Mouse (Mus musculus) limb, embryonic 15.5 days (tissue): ENCODE measurements around the gene Pold2. TPM values are rescaled to one million over a fixed set of nuclear protein-coding genes. Genes with fewer than 3 reads are reported as not detected.

Source experiments
- ATAC-seq: fragments of 200-750 bp; cut with Nextera tagmentation; 2 replicates; pipeline ENCODE4 v1.8.0; 2017; ENCODE audit warnings: low read depth, moderate TSS enrichment; ENCODE audit not compliant: insufficient number of reproducible peaks, low FRiP score, low TSS enrichment
- H3K27ac ChIP-seq: fragments of 300-500 bp; sonication (generic); 2 replicates; pipeline ENCODE4 v1.5.1; 2015; ENCODE audit warnings: moderate library complexity, mild to moderate bottlenecking, inconsistent platforms
- H3K27me3 ChIP-seq: fragments of 300-500 bp; sonication (generic); 2 replicates; pipeline ENCODE4 v1.6.1; 2015; ENCODE audit warnings: inconsistent platforms
- H3K36me3 ChIP-seq: fragments of 300-500 bp; sonication (generic); 2 replicates; pipeline ENCODE4 v1.6.1; 2015; ENCODE audit warnings: inconsistent platforms
- H3K4me1 ChIP-seq: fragments of 300-500 bp; sonication (generic); 2 replicates; pipeline ENCODE4 v1.6.1; 2015; ENCODE audit warnings: inconsistent platforms
- H3K4me2 ChIP-seq: fragments of 300-500 bp; sonication (generic); 2 replicates; pipeline ENCODE4 v1.6.1; 2015; ENCODE audit warnings: mild to moderate bottlenecking, inconsistent platforms
- H3K4me3 ChIP-seq: fragments of 300-500 bp; sonication (generic); 2 replicates; pipeline ENCODE4 v1.5.1; 2015; ENCODE audit warnings: mild to moderate bottlenecking, inconsistent platforms
- H3K9ac ChIP-seq: fragments of 300-500 bp; sonication (generic); 2 replicates; pipeline ENCODE4 v1.6.1; 2015; ENCODE audit warnings: inconsistent platforms
- H3K9me3 ChIP-seq: fragments of 300-500 bp; sonication (generic); 2 replicates; pipeline ENCODE4 v1.6.1; 2016; ENCODE audit warnings: inconsistent platforms
- WGBS: fragments of 180-500 bp; shearing (Covaris S2); methylation state at CpG from one replicate; pipeline ENCODE4 v1.1.7; 2015; 5-methylcytosine and 5-hydroxymethylcytosine counted together
- polyA plus RNA-seq: library from polyadenylated mRNA; unstranded; fragments of >200 nt; fragmentation: Nextera tagmentation; extraction: Ambion mirVana; gene quantifications from 2 replicates; pipeline ENCODE4 v1.2.1, GENCODE M21; 2015

The Pold2 gene
- polyA plus RNA-seq, 1 experiment from 2014 or later = 118 TPM

- ATAC-seq = no peak
- Histone ChIP-seq H3K9me3 (no peaks in the 10 kb centered on the region), H3K27ac (no peak overlapping the region), H3K4me2 (no peak overlapping the region), H3K36me3 (peaks cover 92% of the 10 kb centered on the region), H3K9ac (no peak overlapping the region), H3K27me3 (no peaks in the 10 kb centered on the region), H3K4me3 (no peak overlapping the region), H3K4me1 (no peaks in the 10 kb centered on the region; the same call in 1 of the 2 replicates)
- WGBS = 87% methylated on average over 16 of the region's 16 CpGs
Measured at GRCm38 (mm10) chr11:5870069-5870468, 8.0 kb downstream of the Pold2 start.

GRCm38 (mm10) chr11:5869331-5869730, 8.8 kb downstream of the Pold2 start:
- H3K4me1 ChIP-seq = no peaks in the 10 kb centered on the region; the same call in 1 of the 2 replicates
- H3K36me3 ChIP-seq = peaks cover 92% of the 10 kb centered on the region
- no peaks in the 10 kb centered on the region for H3K27me3 ChIP-seq
- H3K9ac ChIP-seq = no peak overlapping the region
- H3K4me2 ChIP-seq = no peak overlapping the region
- H3K27ac ChIP-seq = no peak overlapping the region
- H3K9me3 ChIP-seq = no peaks in the 10 kb centered on the region
- no peak overlapping the region for H3K4me3 ChIP-seq
- WGBS = 89% methylated on average over 16 of the region's 16 CpGs
- no peak for ATAC-seq

GRCm38 (mm10) chr11:5868324-5868723, 9.8 kb downstream of the Pold2 start:
- H3K4me1 ChIP-seq = no peaks in the 10 kb centered on the region; the same call in 1 of the 2 replicates
- H3K4me2 ChIP-seq = no peak overlapping the region
- no peaks in the 10 kb centered on the region for H3K9me3 ChIP-seq
- H3K9ac ChIP-seq = no peak overlapping the region
- 92% methylated on average over 12 of the region's 12 CpGs for WGBS
- H3K36me3 ChIP-seq = peaks cover 85% of the 10 kb centered on the region
- no peak overlapping the region for H3K4me3 ChIP-seq
- no peak overlapping the region for H3K27ac ChIP-seq
- H3K27me3 ChIP-seq = no peaks in the 10 kb centered on the region
- no peak for ATAC-seq

GRCm38 (mm10) chr11:5867196-5867595, 10.9 kb downstream of the Pold2 start:
- Histone ChIP-seq H3K36me3 (peaks cover 74% of the 10 kb centered on the region), H3K9me3 (no peaks in the 10 kb centered on the region), H3K27me3 (no peaks in the 10 kb centered on the region), H3K27ac (no peak overlapping the region), H3K4me2 (no peak overlapping the region), H3K4me3 (no peak overlapping the region), H3K4me1 (peaks cover 9% of the 10 kb centered on the region), H3K9ac (no peak overlapping the region)
- 63% methylated on average over 2 of the region's 2 CpGs for WGBS
- no peak for ATAC-seq

GRCm38 (mm10) chr11:5862394-5863105, 15.5 kb downstream of the Pold2 start:
- Histone ChIP-seq H3K9me3 (no peaks in the 10 kb centered on the region), H3K4me1 (peaks cover 28% of the 10 kb centered on the region)

GRCm38 (mm10) chr11:5861678-5862393, 16.3 kb downstream of the Pold2 start, which contains the start of gene Aebp1:
TSS of gene Aebp1 (plus strand) at chr11:5861947.
- 2% methylated on average over 49 of the region's 59 CpGs for WGBS
- no peaks in the 10 kb centered on the region for H3K9me3 ChIP-seq
- H3K9ac ChIP-seq = peak within 1 kb of the TSS; percentile 51
- H3K4me1 ChIP-seq = peaks cover 29% of the 10 kb centered on the region
- peak within 1 kb of the TSS; percentile 55 for H3K4me3 ChIP-seq
- H3K27me3 ChIP-seq = 0 out of 2 replicates have a peak, but pooled peaks cover 7% of the 10 kb centered on the region
- peak within 1 kb of the TSS; percentile 85 for H3K4me2 ChIP-seq
- ATAC-seq = peak; percentile 67; the same call in 1 of the 2 replicates
- H3K27ac ChIP-seq = peak within 1 kb of the TSS; percentile 58
- H3K36me3 ChIP-seq = peaks cover 23% of the 10 kb centered on the region

More at GRCm38 (mm10) chr11:5862394-5863105, 15.5 kb downstream of the Pold2 start:
- WGBS = 14% methylated on average over 15 of the region's 15 CpGs
- peaks cover 29% of the 10 kb centered on the region for H3K36me3 ChIP-seq
- H3K4me2 ChIP-seq = peak overlapping the region; percentile 85
- 0 out of 2 replicates have a peak, but pooled peaks cover 7% of the 10 kb centered on the region for H3K27me3 ChIP-seq
- peak overlapping the region; percentile 51 for H3K9ac ChIP-seq
- H3K27ac ChIP-seq = 0 out of 2 replicates have a peak overlapping the region, but pooled peaks have one; percentile 58
- peak overlapping the region; percentile 55 for H3K4me3 ChIP-seq
- no peak for ATAC-seq

- no peak overlapping the region for H3K4me3 ChIP-seq
- no peaks in the 10 kb centered on the region for H3K9me3 ChIP-seq
- H3K9ac ChIP-seq = no peak overlapping the region
- H3K4me1 ChIP-seq = peaks cover 40% of the 10 kb centered on the region
- no peak for ATAC-seq
- 0 out of 2 replicates have a peak, but pooled peaks cover 7% of the 10 kb centered on the region for H3K27me3 ChIP-seq
- H3K4me2 ChIP-seq = no peak overlapping the region
- H3K36me3 ChIP-seq = peaks cover 16% of the 10 kb centered on the region
- no peak overlapping the region for H3K27ac ChIP-seq
- WGBS = 59% methylated on average over 6 of the region's 6 CpGs
Measured at GRCm38 (mm10) chr11:5860639-5861038, 17.5 kb downstream of the Pold2 start.

GRCm38 (mm10) chr11:5859883-5860550, 18.1 kb downstream of the Pold2 start:
- Histone ChIP-seq H3K4me2 (no peak overlapping the region), H3K9me3 (no peaks in the 10 kb centered on the region), H3K36me3 (peaks cover 10% of the 10 kb centered on the region), H3K4me1 (peaks cover 41% of the 10 kb centered on the region), H3K9ac (no peak overlapping the region), H3K4me3 (no peak overlapping the region), H3K27me3 (0 out of 2 replicates have a peak, but pooled peaks cover 7% of the 10 kb centered on the region), H3K27ac (no peak overlapping the region)
- 82% methylated on average over 13 of the region's 13 CpGs for WGBS
- ATAC-seq = no peak

- Histone ChIP-seq H3K9me3 (no peaks in the 10 kb centered on the region), H3K9ac (no peak overlapping the region), H3K4me3 (no peak overlapping the region), H3K27me3 (0 out of 2 replicates have a peak, but pooled peaks cover 7% of the 10 kb centered on the region), H3K4me1 (peaks cover 41% of the 10 kb centered on the region), H3K4me2 (no peak overlapping the region), H3K36me3 (no peaks in the 10 kb centered on the region), H3K27ac (no peak overlapping the region)
- no peak for ATAC-seq
- WGBS = 68% methylated on average over 1 of the region's 1 CpGs
Measured at GRCm38 (mm10) chr11:5858723-5859122, 19.4 kb downstream of the Pold2 start.

- Histone ChIP-seq H3K4me3 (no peak overlapping the region), H3K27me3 (0 out of 2 replicates have a peak, but pooled peaks cover 7% of the 10 kb centered on the region), H3K36me3 (no peaks in the 10 kb centered on the region), H3K27ac (peak overlapping the region; percentile 74), H3K9me3 (no peaks in the 10 kb centered on the region), H3K4me2 (no peak overlapping the region), H3K9ac (no peak overlapping the region), H3K4me1 (peaks cover 35% of the 10 kb centered on the region)
- no peak for ATAC-seq
- 67% methylated on average over 8 of the region's 8 CpGs for WGBS
Measured at GRCm38 (mm10) chr11:5856479-5857130, 21.5 kb downstream of the Pold2 start.

GRCm38 (mm10) chr11:5855902-5856301, 22.2 kb downstream of the Pold2 start:
- ATAC-seq = peak; percentile 68

More at GRCm38 (mm10) chr11:5855902-5856301, 22.2 kb downstream of the Pold2 start:
- 0 out of 2 replicates have a peak, but pooled peaks cover 5% of the 10 kb centered on the region for H3K27me3 ChIP-seq
- H3K9ac ChIP-seq = no peak overlapping the region
- peak overlapping the region; percentile 74 for H3K27ac ChIP-seq
- no peak overlapping the region for H3K4me2 ChIP-seq
- WGBS = 20% methylated on average over 7 of the region's 7 CpGs
- H3K4me1 ChIP-seq = peaks cover 30% of the 10 kb centered on the region
- no peaks in the 10 kb centered on the region for H3K36me3 ChIP-seq
- no peak overlapping the region for H3K4me3 ChIP-seq
- no peaks in the 10 kb centered on the region for H3K9me3 ChIP-seq
